Mouse (Mus musculus): Measurements from ENCODE around the gene Tmem274. TPM values are rescaled to one million over a fixed set of nuclear protein-coding genes. Genes with fewer than 3 reads are reported as not detected.

Gene Tmem274
- polyA plus RNA-seq, 1 experiment from 2014 or later = not detected

DNA sequence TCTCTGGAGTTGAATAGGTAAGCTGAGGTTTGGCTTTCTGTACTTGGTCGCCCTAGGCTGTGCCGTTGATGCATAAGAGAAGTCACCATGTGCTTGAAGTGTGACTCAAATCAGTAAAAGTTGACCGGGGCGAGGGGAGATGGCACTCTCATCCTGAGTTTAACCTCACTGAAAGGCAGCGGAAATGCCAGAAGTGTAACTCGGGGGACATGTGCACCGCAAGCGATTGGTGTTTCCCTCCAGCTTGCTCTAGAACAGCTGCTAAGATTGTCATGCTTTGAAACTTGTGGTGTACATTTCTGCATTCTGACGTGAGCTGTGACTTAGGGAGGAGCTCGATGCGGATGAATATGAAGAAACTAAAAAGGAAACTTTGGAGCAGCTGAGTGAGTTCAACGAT lies 10.6 kb downstream of the Tmem274 start:
- WGBS = 96% methylated on average over 12 of the region's 12 CpGs

GRCm38 (mm10) chr4:149489415-149490240 lies 12.4 kb downstream of the Tmem274 start:
- no peak for DNase-seq (ENCODE audit: low spot score)
- H3K9me3 ChIP-seq (ENCODE audit: control insufficient read depth, low read length) = no peaks in the 10 kb centered on the region
- peaks cover 12% of the 10 kb centered on the region for H3K36me3 ChIP-seq (ENCODE audit: control insufficient read depth, insufficient read depth, low read length)
- H3K4me2 ChIP-seq (ENCODE audit: low read depth) = no peak overlapping the region
- ATAC-seq (ENCODE audit: insufficient read depth, low FRiP score, low TSS enrichment) = no peak
- peaks cover 5% of the 10 kb centered on the region for H3K4me1 ChIP-seq (ENCODE audit: control insufficient read depth, insufficient read depth, low read length)
- no peak overlapping the region for H3K27ac ChIP-seq (ENCODE audit: low read depth, low read length)
- 97% methylated on average over 14 of the region's 14 CpGs for WGBS
- H3K9ac ChIP-seq (ENCODE audit: low read length) = no peak overlapping the region
- H3K27me3 ChIP-seq (ENCODE audit: control insufficient read depth, insufficient read depth, low read length) = no peaks in the 10 kb centered on the region
- H3K4me3 ChIP-seq (ENCODE audit: low read depth, low read length) = no peak overlapping the region

More for the DNA sequence above, 10.6 kb downstream of the Tmem274 start:
- no peak overlapping the region for H3K27ac ChIP-seq (ENCODE audit: low read depth, low read length)
- H3K4me2 ChIP-seq (ENCODE audit: low read depth) = no peak overlapping the region
- no peak overlapping the region for H3K4me3 ChIP-seq (ENCODE audit: low read depth, low read length)
- peaks cover 7% of the 10 kb centered on the region for H3K4me1 ChIP-seq (ENCODE audit: control insufficient read depth, insufficient read depth, low read length)
- ATAC-seq (ENCODE audit: insufficient read depth, low FRiP score, low TSS enrichment) = no peak
- no peak overlapping the region for H3K9ac ChIP-seq (ENCODE audit: low read length)
- H3K27me3 ChIP-seq (ENCODE audit: control insufficient read depth, insufficient read depth, low read length) = no peaks in the 10 kb centered on the region
- DNase-seq (ENCODE audit: low spot score) = no peak
- no peaks in the 10 kb centered on the region for H3K9me3 ChIP-seq (ENCODE audit: control insufficient read depth, low read length)
- H3K36me3 ChIP-seq (ENCODE audit: control insufficient read depth, insufficient read depth, low read length) = peaks cover 8% of the 10 kb centered on the region; the same call in 1 of the 2 replicates

- Histone ChIP-seq H3K9me3 (ENCODE audit: control insufficient read depth, low read length) (no peaks in the 10 kb centered on the region), H3K27ac (ENCODE audit: low read depth, low read length) (no peak overlapping the region), H3K36me3 (ENCODE audit: control insufficient read depth, insufficient read depth, low read length) (peaks cover 15% of the 10 kb centered on the region), H3K9ac (ENCODE audit: low read length) (no peak overlapping the region), H3K4me1 (ENCODE audit: control insufficient read depth, insufficient read depth, low read length) (peaks cover 3% of the 10 kb centered on the region), H3K4me2 (ENCODE audit: low read depth) (no peak overlapping the region), H3K27me3 (ENCODE audit: control insufficient read depth, insufficient read depth, low read length) (no peaks in the 10 kb centered on the region), H3K4me3 (ENCODE audit: low read depth, low read length) (no peak overlapping the region)
- DNase-seq (ENCODE audit: low spot score) (no peak), ATAC-seq (ENCODE audit: insufficient read depth, low FRiP score, low TSS enrichment) (no peak)
- 94% methylated on average over 3 of the region's 3 CpGs for WGBS
Observed at GRCm38 (mm10) chr4:149491151-149491550, 14.0 kb downstream of the Tmem274 start.

DNA sequence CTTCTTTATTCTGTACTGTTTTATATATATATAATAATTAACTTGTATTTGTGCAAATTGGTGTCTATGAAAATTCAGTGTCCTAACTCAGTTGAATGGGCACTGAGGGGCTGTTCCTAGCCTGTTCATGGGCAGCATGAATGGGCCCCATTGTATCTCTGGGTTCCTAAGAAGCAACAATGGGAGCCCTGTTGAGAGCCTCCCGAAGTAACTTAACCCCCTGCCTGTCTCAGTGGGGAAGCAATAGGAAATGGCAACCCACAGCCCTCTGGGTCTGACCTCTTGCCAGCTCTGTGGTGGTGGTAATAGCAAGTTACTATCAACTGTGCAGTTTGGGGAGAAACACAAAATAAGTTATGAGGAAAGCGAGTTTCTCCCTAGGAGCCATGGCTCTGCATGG lies 19.4 kb downstream of the Tmem274 start:
- H3K9ac ChIP-seq (ENCODE audit: low read length) = no peak overlapping the region
- DNase-seq (ENCODE audit: low spot score) (peak; percentile 63), ATAC-seq (ENCODE audit: insufficient read depth, low FRiP score, low TSS enrichment) (peak; percentile 71; the same call in 1 of the 2 replicates)
- no peak overlapping the region for H3K4me3 ChIP-seq (ENCODE audit: low read depth, low read length)
- 0 out of 2 replicates have a peak, but pooled peaks cover 2% of the 10 kb centered on the region for H3K4me1 ChIP-seq (ENCODE audit: control insufficient read depth, insufficient read depth, low read length)
- 26% methylated on average over 2 of the region's 2 CpGs for WGBS
- H3K27ac ChIP-seq (ENCODE audit: low read depth, low read length) = peak overlapping the region; percentile 5; the same call in 1 of the 2 replicates
- no peaks in the 10 kb centered on the region for H3K27me3 ChIP-seq (ENCODE audit: control insufficient read depth, insufficient read depth, low read length)
- no peak overlapping the region for H3K4me2 ChIP-seq (ENCODE audit: low read depth)
- peaks cover 12% of the 10 kb centered on the region for H3K36me3 ChIP-seq (ENCODE audit: control insufficient read depth, insufficient read depth, low read length)
- no peaks in the 10 kb centered on the region for H3K9me3 ChIP-seq (ENCODE audit: control insufficient read depth, low read length)

GRCm38 (mm10) chr4:149498901-149499300 lies 21.7 kb downstream of the Tmem274 start:
- DNase-seq (ENCODE audit: low spot score) = no peak
- WGBS = 93% methylated on average over 8 of the region's 8 CpGs
- no peak for ATAC-seq (ENCODE audit: insufficient read depth, low FRiP score, low TSS enrichment)
- Histone ChIP-seq H3K4me3 (ENCODE audit: low read depth, low read length) (no peak overlapping the region), H3K36me3 (ENCODE audit: control insufficient read depth, insufficient read depth, low read length) (peaks cover 12% of the 10 kb centered on the region), H3K9ac (ENCODE audit: low read length) (no peak overlapping the region), H3K27ac (ENCODE audit: low read depth, low read length) (no peak overlapping the region), H3K4me2 (ENCODE audit: low read depth) (no peak overlapping the region), H3K4me1 (ENCODE audit: control insufficient read depth, insufficient read depth, low read length) (0 out of 2 replicates have a peak, but pooled peaks cover 2% of the 10 kb centered on the region), H3K9me3 (ENCODE audit: control insufficient read depth, low read length) (no peaks in the 10 kb centered on the region), H3K27me3 (ENCODE audit: control insufficient read depth, insufficient read depth, low read length) (no peaks in the 10 kb centered on the region)

GRCm38 (mm10) chr4:149499790-149500189 lies 22.6 kb downstream of the Tmem274 start:
- no peak overlapping the region for H3K9ac ChIP-seq (ENCODE audit: low read length)
- H3K27ac ChIP-seq (ENCODE audit: low read depth, low read length) = no peak overlapping the region
- H3K9me3 ChIP-seq (ENCODE audit: control insufficient read depth, low read length) = no peaks in the 10 kb centered on the region
- ATAC-seq (ENCODE audit: insufficient read depth, low FRiP score, low TSS enrichment) (no peak), DNase-seq (ENCODE audit: low spot score) (no peak)
- 78% methylated on average over 5 of the region's 5 CpGs for WGBS
- H3K36me3 ChIP-seq (ENCODE audit: control insufficient read depth, insufficient read depth, low read length) = peaks cover 6% of the 10 kb centered on the region; the same call in 1 of the 2 replicates
- no peaks in the 10 kb centered on the region for H3K27me3 ChIP-seq (ENCODE audit: control insufficient read depth, insufficient read depth, low read length)
- H3K4me2 ChIP-seq (ENCODE audit: low read depth) = no peak overlapping the region
- no peak overlapping the region for H3K4me3 ChIP-seq (ENCODE audit: low read depth, low read length)
- 0 out of 2 replicates have a peak, but pooled peaks cover 2% of the 10 kb centered on the region for H3K4me1 ChIP-seq (ENCODE audit: control insufficient read depth, insufficient read depth, low read length)

DNA sequence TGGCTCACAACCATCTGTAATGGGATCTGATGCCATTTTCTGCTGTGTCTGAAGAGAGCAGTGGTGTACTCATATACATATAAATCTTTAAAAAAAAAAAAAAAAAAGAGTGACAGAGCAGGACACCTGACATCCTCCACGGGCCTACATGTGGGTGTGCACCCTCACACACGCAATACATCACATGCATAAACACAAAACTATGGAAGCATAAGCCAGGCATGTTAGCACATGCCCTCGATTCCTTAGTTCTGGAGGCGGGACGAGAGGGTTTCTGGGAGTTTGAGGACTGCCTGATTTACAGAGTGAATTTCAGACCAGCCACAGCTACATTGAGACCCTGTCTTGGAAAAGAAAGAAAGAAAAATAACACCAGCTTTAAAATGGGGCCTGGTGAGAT lies 27.2 kb downstream of the Tmem274 start:
- Histone ChIP-seq H3K9ac (ENCODE audit: low read length) (no peak overlapping the region), H3K4me3 (ENCODE audit: low read depth, low read length) (no peak overlapping the region), H3K9me3 (ENCODE audit: control insufficient read depth, low read length) (no peaks in the 10 kb centered on the region), H3K27ac (ENCODE audit: low read depth, low read length) (no peak overlapping the region), H3K4me1 (ENCODE audit: control insufficient read depth, insufficient read depth, low read length) (no peaks in the 10 kb centered on the region), H3K27me3 (ENCODE audit: control insufficient read depth, insufficient read depth, low read length) (no peaks in the 10 kb centered on the region), H3K36me3 (ENCODE audit: control insufficient read depth, insufficient read depth, low read length) (no peaks in the 10 kb centered on the region), H3K4me2 (ENCODE audit: low read depth) (no peak overlapping the region)
- DNase-seq (ENCODE audit: low spot score) (no peak), ATAC-seq (ENCODE audit: insufficient read depth, low FRiP score, low TSS enrichment) (no peak)
- WGBS = 82% methylated on average over 5 of the region's 5 CpGs

DNA sequence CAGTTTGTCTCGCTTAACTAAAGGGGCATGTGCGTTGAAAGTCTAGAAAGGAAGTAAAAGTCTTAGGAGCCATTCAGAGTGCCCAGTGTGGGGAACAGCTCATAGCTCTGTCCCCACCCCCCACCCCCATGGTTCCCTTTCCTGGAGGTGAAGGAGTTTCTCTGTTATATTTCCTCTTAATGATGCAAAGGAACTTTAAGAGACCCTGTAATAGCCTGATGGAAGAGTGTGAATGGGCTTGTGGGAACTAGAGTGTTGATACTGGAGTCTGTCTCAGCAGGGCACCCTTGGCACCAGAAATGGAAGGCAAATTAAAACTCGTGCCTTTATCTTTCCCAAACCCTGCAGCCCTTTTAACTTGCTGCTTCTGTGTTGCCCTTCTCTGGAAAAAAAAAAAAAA lies 27.7 kb downstream of the Tmem274 start:
- Histone ChIP-seq H3K27me3 (ENCODE audit: control insufficient read depth, insufficient read depth, low read length) (no peaks in the 10 kb centered on the region), H3K4me2 (ENCODE audit: low read depth) (no peak overlapping the region), H3K36me3 (ENCODE audit: control insufficient read depth, insufficient read depth, low read length) (no peaks in the 10 kb centered on the region), H3K4me3 (ENCODE audit: low read depth, low read length) (no peak overlapping the region), H3K27ac (ENCODE audit: low read depth, low read length) (no peak overlapping the region), H3K4me1 (ENCODE audit: control insufficient read depth, insufficient read depth, low read length) (no peaks in the 10 kb centered on the region), H3K9ac (ENCODE audit: low read length) (no peak overlapping the region), H3K9me3 (ENCODE audit: control insufficient read depth, low read length) (no peaks in the 10 kb centered on the region)
- DNase-seq (ENCODE audit: low spot score) = no peak
- WGBS = 31% methylated on average over 3 of the region's 3 CpGs
- no peak for ATAC-seq (ENCODE audit: insufficient read depth, low FRiP score, low TSS enrichment)
